Mouse (Mus musculus) MEL (cell line): Measurements from ENCODE around the gene Gemin7.

Experiments used
- BHLHE40 ChIP-seq: IDR thresholded peaks from 2 replicates; pipeline ENCODE4 v1.6.1; 2012; ENCODE audit warnings: low read depth, mild to moderate bottlenecking, inconsistent platforms, low read length, improper control_type of control experiment, borderline replicate concordance
- CHD1 ChIP-seq: IDR thresholded peaks from 2 replicates; pipeline ENCODE4 v1.6.1; 2012; ENCODE audit warnings: low read depth, mild to moderate bottlenecking, inconsistent platforms, low read length, improper control_type of control experiment
- CHD2 ChIP-seq: IDR thresholded peaks from 2 replicates; pipeline ENCODE4 v1.6.1; 2011; ENCODE audit warnings: low read length, improper control_type of control experiment
- CTCF ChIP-seq, 3 experiments: IDR thresholded peaks in 2 of 3; conservative IDR thresholded peaks in 1 of 3; 2 replicates each; pipeline ENCODE4 v1.5.1; 2011 to 2012; ENCODE audit warnings: low read length in 3 of 3, low read depth in 2 of 3, mild to moderate bottlenecking in 2 of 3, improper control_type of control experiment in 1 of 3, inconsistent platforms in 1 of 3, mixed read lengths in 1 of 3, moderate library complexity in 1 of 3; ENCODE audit not compliant: control insufficient read depth in 1 of 3, insufficient read depth in 1 of 3, poor library complexity in 1 of 3, severe bottlenecking in 1 of 3
- EP300 ChIP-seq, 2 experiments: IDR thresholded peaks; 2 replicates each; pipeline ENCODE4 v1.6.1; 2011; ENCODE audit warnings: improper control_type of control experiment in 2 of 2, low read length in 2 of 2, low read depth in 1 of 2, mild to moderate bottlenecking in 1 of 2
- KAT2A ChIP-seq: conservative IDR thresholded peaks from 2 replicates; pipeline ENCODE4 v1.6.1; 2012; ENCODE audit warnings: low read depth, low read length, improper control_type of control experiment, inconsistent platforms
- POLR2A ChIP-seq, 2 experiments: IDR thresholded peaks; 2 replicates each; pipeline ENCODE4 v1.6.1; 2011 to 2012; ENCODE audit warnings: low read length in 2 of 2, mild to moderate bottlenecking in 2 of 2, control low read depth in 1 of 2, improper control_type of control experiment in 1 of 2, low read depth in 1 of 2, moderate library complexity in 1 of 2; ENCODE audit not compliant: control insufficient read depth in 1 of 2, insufficient read depth in 1 of 2, poor library complexity in 1 of 2
- POLR2AphosphoS2 ChIP-seq: IDR thresholded peaks from 2 replicates; pipeline ENCODE4 v1.6.1; 2011; ENCODE audit warnings: low read length, improper control_type of control experiment
- POLR2AphosphoS5 ChIP-seq: IDR thresholded peaks from 2 replicates; pipeline ENCODE4 v1.6.1; 2012; ENCODE audit warnings: low read depth, borderline replicate concordance, mild to moderate bottlenecking, inconsistent platforms, low read length, moderate library complexity, mixed read lengths
- RAD21 ChIP-seq: IDR thresholded peaks from 2 replicates; pipeline ENCODE4 v1.6.1; 2011; ENCODE audit warnings: mild to moderate bottlenecking, low read depth, low read length, improper control_type of control experiment
- USF2 ChIP-seq, 2 experiments: IDR thresholded peaks; 2 replicates each; pipeline ENCODE4 v1.6.1; 2011 to 2012; ENCODE audit warnings: improper control_type of control experiment in 2 of 2, low read length in 2 of 2, borderline replicate concordance in 1 of 2, inconsistent platforms in 1 of 2, low read depth in 1 of 2, mild to moderate bottlenecking in 1 of 2; ENCODE audit not compliant: insufficient read depth in 1 of 2
- ZNF384 ChIP-seq: IDR thresholded peaks from 2 replicates; pipeline ENCODE4 v1.6.1; 2012; ENCODE audit warnings: low read depth, mild to moderate bottlenecking, inconsistent platforms, low read length, improper control_type of control experiment

- TF ChIP-seq RAD21 (no peak), POLR2A (IDR thresholded peaks at IDR 0.05; ENCODE audit: control insufficient read depth in 1 of 2, insufficient read depth in 1 of 2, low read depth in 1 of 2, low read length in 2 of 2, poor library complexity in 1 of 2) (no peak), CTCF (IDR thresholded peaks at IDR 0.05 in 2 of 3, conservative IDR thresholded peaks at IDR 0.05 in 1 of 3; ENCODE audit: control insufficient read depth in 1 of 3, insufficient read depth in 1 of 3, low read depth in 2 of 3, low read length in 3 of 3, poor library complexity in 1 of 3, severe bottlenecking in 1 of 3) (no peak), BHLHE40 (no peak), EP300 (IDR thresholded peaks at IDR 0.05; ENCODE audit: low read depth in 1 of 2, low read length in 2 of 2) (no peak), CHD2 (no peak), ZNF384 (no peak), POLR2AphosphoS5 (no peak), USF2 (IDR thresholded peaks at IDR 0.05; ENCODE audit: borderline replicate concordance in 1 of 2, insufficient read depth in 1 of 2, low read depth in 1 of 2, low read length in 2 of 2) (no peak), CHD1 (no peak), POLR2AphosphoS2 (no peak), KAT2A (no peak)
These were observed 52.8 kb downstream of the Gemin7 start for GRCm38 (mm10) chr7:19524420-19525104.
